Mouse (Mus musculus) urinary bladder, postnatal 25 days (tissue): ENCODE measurements around the gene Gm10392.

Experiments used
- DNase-seq: peaks from one replicate; pipeline ENCODE4 v3.0.0; 2022; ENCODE audit warnings: low spot score

Gm10392 gene

GRCm38 (mm10) chr11:77508068-77509021 lies 10.7 kb downstream of the Gm10392 start:
- DNase-seq = peak; percentile 81

DNA sequence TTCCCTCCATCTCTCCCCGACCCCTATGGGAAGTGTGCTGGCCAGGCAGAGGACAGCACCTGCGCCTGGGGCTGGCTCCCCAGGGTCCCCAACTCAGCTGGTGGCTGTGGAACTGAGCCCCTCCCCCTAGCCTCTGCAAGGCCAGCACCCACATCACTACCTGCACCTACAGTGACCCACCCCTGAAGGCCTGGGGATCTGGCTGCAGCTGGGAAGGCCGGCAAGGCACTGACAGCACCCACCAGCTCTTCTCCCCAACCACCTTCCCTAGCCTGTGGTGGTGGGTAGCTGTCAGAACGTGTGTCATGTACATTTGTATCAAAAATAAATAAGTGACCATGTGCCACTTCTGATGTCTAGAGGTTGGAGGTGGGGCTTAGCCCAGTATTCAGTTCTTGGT lies 11.6 kb downstream of the Gm10392 start:
- no peak for DNase-seq

GRCm38 (mm10) chr11:77506941-77507340 lies 12.1 kb downstream of the Gm10392 start:
- no peak for DNase-seq

GRCm38 (mm10) chr11:77506273-77506672 lies 12.7 kb downstream of the Gm10392 start:
- DNase-seq = no peak

GRCm38 (mm10) chr11:77505291-77505980 lies 13.6 kb downstream of the Gm10392 start:
- DNase-seq = no peak

- DNase-seq = no peak
These were observed 14.6 kb downstream of the Gm10392 start for GRCm38 (mm10) chr11:77504377-77504776.

DNA sequence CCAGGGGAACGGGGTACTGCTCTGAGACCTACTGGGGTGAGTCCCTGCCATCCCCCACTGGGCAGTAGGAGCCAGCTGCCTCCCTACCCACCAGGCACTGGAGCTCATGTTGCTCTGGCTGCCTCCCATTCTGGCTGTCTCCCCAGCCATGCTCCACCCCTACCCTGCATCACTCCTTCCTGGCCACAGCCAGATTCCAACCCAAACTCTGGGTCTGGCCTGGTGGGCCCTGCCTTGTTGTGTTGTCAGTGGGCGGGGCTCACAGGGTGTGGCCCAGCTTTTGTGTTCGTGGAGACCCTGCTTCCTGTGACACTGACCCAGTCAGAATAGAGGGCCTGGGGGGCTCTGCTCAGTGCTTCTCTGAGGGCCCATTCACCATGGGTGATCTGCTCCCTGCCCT lies 15.5 kb downstream of the Gm10392 start:
- DNase-seq = no peak

GRCm38 (mm10) chr11:77502481-77502880 lies 16.5 kb downstream of the Gm10392 start:
- DNase-seq = no peak

- no peak for DNase-seq
These were observed 17.0 kb downstream of the Gm10392 start for GRCm38 (mm10) chr11:77501971-77502370.

- DNase-seq = peak; percentile 73
These were observed 17.6 kb downstream of the Gm10392 start for GRCm38 (mm10) chr11:77501392-77501791.

- DNase-seq = no peak
These were observed 18.4 kb downstream of the Gm10392 start for GRCm38 (mm10) chr11:77500361-77501325.

DNA sequence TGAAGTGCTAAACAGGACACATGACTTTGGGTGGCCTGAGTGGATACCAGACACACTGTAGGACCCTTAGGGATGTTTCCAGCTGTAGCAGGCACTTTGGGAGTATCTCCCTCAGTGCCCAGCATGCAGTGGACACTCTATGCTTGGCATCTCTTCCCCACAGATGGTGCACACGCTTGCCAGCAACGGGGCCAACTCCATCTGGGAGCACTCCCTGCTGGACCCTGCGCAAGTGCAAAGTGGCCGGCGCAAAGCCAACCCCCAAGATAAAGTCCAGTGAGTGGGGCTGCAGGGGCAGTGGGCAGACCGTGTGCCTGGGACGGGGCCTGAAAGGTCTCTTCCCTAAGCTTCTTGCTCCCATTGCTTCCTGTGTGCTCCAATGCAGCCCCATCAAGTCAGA lies 19.6 kb downstream of the Gm10392 start:
- DNase-seq = no peak

DNA sequence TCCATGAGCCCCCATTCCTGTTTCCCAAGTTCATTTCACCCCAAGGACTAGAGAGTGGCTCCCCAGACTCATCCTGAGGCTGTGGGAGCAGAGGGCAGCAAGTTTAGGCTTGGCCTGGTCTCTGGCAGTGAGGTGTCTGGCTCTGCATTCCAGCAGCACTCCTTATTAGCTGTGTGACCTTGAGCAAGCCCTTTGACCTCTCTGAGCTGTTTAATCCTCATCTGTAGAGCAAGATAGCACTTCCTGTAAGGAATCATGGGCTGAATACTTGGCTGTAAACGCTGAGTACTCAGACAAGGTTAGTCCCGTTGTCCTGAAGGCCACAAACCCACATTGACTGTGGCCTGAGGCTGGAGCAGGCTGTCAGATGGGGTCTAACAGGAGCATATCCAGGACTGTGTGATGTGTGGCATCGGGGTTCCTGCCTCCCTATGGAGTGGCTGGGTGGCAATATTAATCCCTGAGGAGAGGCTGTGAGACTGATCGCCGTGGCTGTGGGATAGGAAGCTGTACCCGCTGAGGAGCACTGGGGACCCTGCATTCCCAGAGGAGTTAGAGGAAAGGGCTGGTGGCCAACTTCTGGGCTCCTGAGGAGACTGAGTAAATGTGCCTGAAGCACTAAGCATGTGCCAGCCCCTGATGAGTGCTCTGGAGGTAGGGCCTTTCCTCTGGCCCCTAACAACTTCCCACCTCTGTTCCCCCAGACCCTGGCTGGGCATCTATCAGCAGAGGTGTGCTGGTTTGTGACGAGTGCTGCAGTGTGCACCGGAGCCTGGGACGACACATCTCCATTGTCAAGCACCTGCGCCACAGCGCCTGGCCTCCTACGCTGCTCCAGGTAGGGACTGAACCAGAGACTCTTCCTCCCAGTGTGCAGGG lies 20.5 kb downstream of the Gm10392 start:
- DNase-seq = no peak

DNA sequence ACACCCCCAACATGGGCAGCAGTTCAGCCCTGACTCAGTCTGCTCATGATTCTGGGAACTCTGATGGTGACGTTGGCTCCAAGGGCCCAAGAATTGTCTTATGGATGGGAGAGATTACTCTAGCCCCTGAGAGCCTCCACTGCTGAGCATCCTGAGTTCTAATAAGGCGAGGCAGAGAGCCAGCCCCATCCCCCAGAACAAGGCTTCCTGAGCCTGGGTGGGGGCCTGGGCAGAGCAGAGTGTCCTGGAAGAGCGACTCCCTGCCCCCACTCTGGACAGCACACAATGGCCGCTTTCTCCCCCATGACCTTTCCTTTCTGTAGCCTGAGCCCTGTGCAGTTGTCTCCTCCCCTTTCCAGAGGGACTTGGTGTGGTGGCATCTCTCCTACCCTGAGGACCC lies 21.1 kb downstream of the Gm10392 start:
- DNase-seq = no peak

DNA sequence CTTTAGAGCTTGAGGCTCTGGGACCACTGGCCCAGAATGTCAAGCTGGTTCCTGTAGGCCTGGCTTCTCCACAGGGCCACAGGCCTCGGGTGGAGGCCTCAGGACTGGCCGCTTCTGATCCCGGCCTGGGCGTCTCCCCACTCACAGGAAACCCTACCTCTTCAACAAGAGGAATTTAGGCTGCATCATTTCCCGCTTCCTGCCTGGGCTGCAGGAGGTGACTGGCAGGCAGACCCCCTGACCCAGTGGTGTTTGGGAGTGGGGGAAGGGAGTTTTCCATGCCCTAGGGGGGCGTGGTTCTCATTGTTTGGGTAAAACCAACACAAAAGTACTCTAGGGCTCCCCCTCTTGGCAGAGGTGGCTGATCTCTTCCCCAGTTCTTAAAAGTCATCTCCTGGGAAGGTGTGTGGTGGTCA lies 21.6 kb downstream of the Gm10392 start:
- no peak for DNase-seq

DNA sequence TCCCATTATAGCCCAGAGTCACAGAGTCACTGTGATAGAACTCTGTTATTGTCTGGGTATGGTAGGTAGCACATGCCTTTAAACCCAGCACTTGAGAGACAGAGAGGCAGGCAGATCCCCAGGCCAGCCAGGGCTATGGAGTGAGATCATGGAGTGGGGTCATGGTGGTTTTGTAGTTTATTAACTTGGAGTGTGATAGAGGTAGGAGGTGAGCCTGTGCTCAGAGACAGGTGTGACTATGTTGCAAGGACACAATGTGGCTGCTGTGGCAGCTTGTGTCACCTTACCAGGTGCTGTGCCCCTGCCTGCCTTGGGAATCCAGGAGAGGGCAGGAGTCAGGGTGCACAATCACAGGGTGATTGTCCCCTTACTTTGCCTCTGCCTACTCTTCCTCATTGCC lies 23.5 kb downstream of the Gm10392 start:
- no peak for DNase-seq

- no peak for DNase-seq
These were observed 24.2 kb downstream of the Gm10392 start for GRCm38 (mm10) chr11:77494782-77495181.

GRCm38 (mm10) chr11:77494344-77494676 lies 24.7 kb downstream of the Gm10392 start:
- DNase-seq = no peak

DNA sequence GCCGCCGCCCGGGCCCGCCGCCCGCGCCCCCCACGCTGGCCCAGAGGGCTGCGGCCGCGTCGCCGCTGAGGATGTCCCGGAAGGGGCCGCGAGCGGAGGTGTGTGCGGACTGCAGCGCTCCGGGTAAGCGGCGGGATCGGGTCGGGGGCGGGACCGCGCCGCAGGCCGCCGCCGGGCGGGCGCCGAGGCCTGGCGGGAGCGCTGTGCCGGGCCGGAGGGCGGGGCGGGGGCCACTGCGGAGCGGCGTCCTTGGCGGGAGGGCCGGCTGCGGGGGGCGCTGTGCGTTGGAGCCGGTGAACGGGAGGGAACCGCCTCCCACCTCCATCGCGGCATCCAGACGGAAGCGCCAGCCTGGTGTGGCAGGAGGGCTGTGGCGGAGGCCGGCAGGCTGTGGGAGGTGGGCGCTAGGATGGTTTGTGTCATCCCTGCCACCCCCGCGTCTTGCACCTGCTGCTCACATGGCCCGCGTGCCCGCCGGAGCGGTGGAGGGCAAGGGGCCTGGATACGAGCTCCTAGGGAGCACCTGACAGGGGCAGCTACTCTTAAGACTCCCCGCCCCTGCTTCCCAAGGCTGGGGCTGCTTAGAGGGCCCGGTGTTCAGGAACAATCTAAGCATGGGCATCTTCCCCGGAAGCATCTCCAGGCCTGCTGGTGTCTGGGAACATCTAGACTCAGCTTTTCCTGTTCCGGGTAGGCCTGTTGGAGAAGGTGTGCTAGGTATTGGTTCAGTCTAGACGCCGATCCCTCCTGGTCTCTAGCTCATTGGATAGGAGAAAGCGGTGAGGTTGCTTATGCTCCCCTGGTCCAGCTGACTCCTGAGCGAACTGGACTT lies 25.3 kb downstream of the Gm10392 start, which contains the start of gene Git1:
Gene Git1 (plus strand): TSS at position 51 of the 832 bp plus-strand sequence.
- DNase-seq = no peak

- peak; percentile 89 for DNase-seq
These were observed 26.1 kb downstream of the Gm10392 start for GRCm38 (mm10) chr11:77492911-77493332.
